Mouse (Mus musculus) effector memory CD4-positive, alpha-beta T cell, adult 7 months (primary cell): ENCODE measurements around the gene Cbx5. TPM values are rescaled to one million over a fixed set of nuclear protein-coding genes. Genes with fewer than 3 reads are reported as not detected.

Source experiments
- polyA plus RNA-seq: library from polyadenylated mRNA; unstranded; fragments of 100-300 nt; shearing (Covaris generic); gene quantifications from one replicate; pipeline ENCODE4 v1.2.1, GENCODE M21; 2017

Gene Cbx5
- polyA plus RNA-seq, result 10.3 TPM

GRCm38 (mm10) chr15:103239685-103240159 is at the start of gene Cbx5:
Cbx5 (minus strand) TSS chr15:103239816.

GRCm38 (mm10) chr15:103272419-103273279 is 33.0 kb upstream of the Cbx5 start, which contains the start of gene Copz1:
Copz1 (plus strand) TSS chr15:103272714.

GRCm38 (mm10) chr15:103257790-103258728 is 18.4 kb upstream of the Cbx5 start, which contains the start of gene Nfe2:
Nfe2 (minus strand) TSS chr15:103258403.

GRCm38 (mm10) chr15:103240160-103241028 is 778 bp upstream of the Cbx5 start, which contains the start of gene Hnrnpa1:
Hnrnpa1 (plus strand) TSS chr15:103240432.

GRCm38 (mm10) chr15:103167042-103167615 is 72.5 kb downstream of the Cbx5 start, which contains the start of gene Smug1:
Smug1 (minus strand) TSS chr15:103167092.

Other genes starting within 250 kb of the Cbx5 start
- not detected for gene Hoxc8, start 249.2 kb downstream of the Cbx5 start, polyA plus RNA-seq
- not detected for gene Hoxc6, start 241.6 kb downstream of the Cbx5 start, polyA plus RNA-seq
- gene Hoxc4, start 220.9 kb downstream of the Cbx5 start, polyA plus RNA-seq, result not detected
- gene Smug1, start 72.7 kb downstream of the Cbx5 start, polyA plus RNA-seq, result 4.1 TPM
- gene Hnrnpa1, start 616 bp upstream of the Cbx5 start, polyA plus RNA-seq, result 147 TPM
- 1.0 TPM for gene Nfe2, start 18.6 kb upstream of the Cbx5 start, polyA plus RNA-seq
- 128 TPM for gene Copz1, start 32.9 kb upstream of the Cbx5 start, polyA plus RNA-seq
- not detected for gene Gpr84, start 70.8 kb upstream of the Cbx5 start, polyA plus RNA-seq
- not detected for gene Zfp385a, start 100.3 kb upstream of the Cbx5 start, polyA plus RNA-seq
- not detected for gene Itga5, start 126.9 kb upstream of the Cbx5 start, polyA plus RNA-seq
- gene Gtsf1, start 190.7 kb upstream of the Cbx5 start, polyA plus RNA-seq, result not detected
- not detected for gene Gtsf2, start 208.7 kb upstream of the Cbx5 start, polyA plus RNA-seq
- 95.8 TPM for gene Nckap1l, start 214.0 kb upstream of the Cbx5 start, polyA plus RNA-seq